Mouse (Mus musculus): ENCODE measurements around the gene Vhl. TPM values are rescaled to one million over a fixed set of nuclear protein-coding genes. Genes with fewer than 3 reads are reported as not detected.

Vhl gene
- polyA plus RNA-seq, 1 experiment: 13.6 TPM

DNA sequence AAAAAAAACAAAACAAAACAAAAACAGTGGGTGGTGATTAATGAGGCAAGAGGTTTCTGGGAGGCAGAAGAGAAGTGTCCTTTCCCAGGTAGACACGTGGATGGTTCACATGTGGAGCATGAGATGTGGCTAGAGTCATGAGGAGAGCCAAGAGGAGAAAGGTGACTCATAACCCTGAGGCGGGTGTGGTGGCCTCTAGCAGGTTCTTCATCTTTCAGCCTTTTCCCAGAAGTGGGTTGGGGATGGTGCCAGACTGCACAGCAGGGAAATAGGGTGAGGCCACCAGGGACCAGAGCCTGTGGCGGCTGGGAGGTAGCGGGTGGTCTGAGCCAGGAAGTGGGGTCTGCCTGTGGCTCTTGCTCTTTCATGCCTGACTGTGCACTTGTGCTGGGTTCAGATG lies 51.5 kb downstream of the Vhl start:
- peak; percentile 53 for TF ChIP-seq MAX (IDR thresholded peaks at IDR 0.05)
- TF ChIP-seq USF1 (IDR thresholded peaks at IDR 0.05; ENCODE audit: low read depth): no peak
- H3K27me3 ChIP-seq (ENCODE audit: control insufficient read depth, insufficient read depth, insufficient read length): no peaks in the 10 kb centered on the region
- H3K79me3 ChIP-seq (ENCODE audit: low read depth): no peaks in the 10 kb centered on the region
- H3K36me3 ChIP-seq (ENCODE audit: control insufficient read depth, insufficient read depth): no peaks in the 10 kb centered on the region
- H3K79me2 ChIP-seq (ENCODE audit: control insufficient read depth, insufficient read depth): no peaks in the 10 kb centered on the region
- H3K4me3 ChIP-seq (ENCODE audit: insufficient read depth, poor library complexity, severe bottlenecking): no peak overlapping the region
- H3ac ChIP-seq (ENCODE audit: control insufficient read depth, insufficient read length, low read depth): no peak overlapping the region

DNA sequence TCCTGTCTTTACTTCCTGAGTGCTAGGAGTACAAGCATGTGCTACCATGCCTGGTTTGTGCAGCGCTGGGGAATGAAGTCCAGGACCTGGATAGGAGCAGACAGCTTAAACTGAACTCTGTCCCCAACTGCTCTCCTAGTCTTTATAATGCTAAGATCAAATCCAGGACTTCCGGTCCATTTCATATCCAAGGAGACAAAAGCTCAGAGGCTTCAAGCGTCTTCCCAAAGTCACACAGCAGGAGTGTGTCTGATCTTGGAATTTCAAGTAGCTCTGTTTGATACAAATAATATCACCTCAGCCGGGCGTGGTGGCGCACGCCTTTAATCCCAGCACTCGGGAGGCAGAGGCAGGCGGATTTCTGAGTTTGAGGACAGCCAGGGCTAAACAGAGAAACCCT lies 52.2 kb downstream of the Vhl start:
- Histone ChIP-seq H3K79me3 (ENCODE audit: low read depth) (no peaks in the 10 kb centered on the region), H3K4me3 (ENCODE audit: insufficient read depth, poor library complexity, severe bottlenecking) (no peak overlapping the region), H3K79me2 (ENCODE audit: control insufficient read depth, insufficient read depth) (no peaks in the 10 kb centered on the region), H3ac (ENCODE audit: control insufficient read depth, insufficient read length, low read depth) (no peak overlapping the region), H3K27me3 (ENCODE audit: control insufficient read depth, insufficient read depth, insufficient read length) (no peaks in the 10 kb centered on the region), H3K36me3 (ENCODE audit: control insufficient read depth, insufficient read depth) (no peaks in the 10 kb centered on the region)
- TF ChIP-seq MYOD1 (IDR thresholded peaks at IDR 0.05; ENCODE audit: control insufficient read depth, insufficient read length, low read depth) (no peak), USF1 (IDR thresholded peaks at IDR 0.05; ENCODE audit: low read depth) (no peak), CTCF (IDR thresholded peaks at IDR 0.05; ENCODE audit: control insufficient read depth, insufficient read depth, insufficient read length) (no peak), CEBPB (IDR thresholded peaks at IDR 0.05; ENCODE audit: low read depth) (no peak), MAX (IDR thresholded peaks at IDR 0.05) (no peak), MYOG (IDR thresholded peaks at IDR 0.05; ENCODE audit: control insufficient read depth, extremely low read depth, insufficient read length) (no peak), FOSL1 (IDR thresholded peaks at IDR 0.05; ENCODE audit: insufficient read depth, low read length, poor library complexity, severe bottlenecking) (no peak)

DNA sequence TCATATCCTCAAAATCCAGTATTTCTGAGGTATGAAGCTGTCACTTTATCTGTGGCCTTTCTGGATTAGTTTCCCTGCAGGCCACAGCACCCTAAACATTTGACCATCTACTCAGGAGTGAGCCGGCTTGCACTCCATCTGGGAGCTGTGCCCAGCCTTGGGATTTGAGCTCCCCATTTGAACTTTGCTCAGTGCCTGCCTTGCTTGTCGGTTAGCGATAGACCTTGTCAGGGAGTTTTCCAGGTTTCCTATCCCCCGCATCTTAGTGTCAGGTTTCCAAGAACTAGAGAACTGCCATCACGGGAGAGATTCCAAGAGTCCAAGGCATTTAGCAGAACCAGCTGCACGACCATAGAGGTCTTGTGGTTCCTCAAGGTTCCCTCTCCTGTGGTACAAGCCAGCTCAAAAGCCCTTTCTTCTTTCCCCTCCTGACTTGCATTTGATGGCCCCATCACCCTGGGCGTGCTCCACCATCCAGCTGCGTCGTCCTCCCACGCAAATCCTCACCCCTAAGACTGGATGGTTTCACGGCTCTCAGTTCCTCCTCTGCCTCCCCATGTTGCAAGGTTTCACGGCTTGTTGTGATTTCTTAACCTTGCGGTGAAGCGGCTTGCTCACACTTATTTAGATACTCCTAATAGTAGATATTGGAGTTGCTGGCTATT lies 53.4 kb downstream of the Vhl start:
- no peaks in the 10 kb centered on the region for H3K27me3 ChIP-seq (ENCODE audit: control insufficient read depth, insufficient read depth, insufficient read length)
- no peaks in the 10 kb centered on the region for H3K36me3 ChIP-seq (ENCODE audit: control insufficient read depth, insufficient read depth)
- no peak for TF ChIP-seq CEBPB (IDR thresholded peaks at IDR 0.05; ENCODE audit: low read depth)
- H3ac ChIP-seq (ENCODE audit: control insufficient read depth, insufficient read length, low read depth): no peak overlapping the region
- no peaks in the 10 kb centered on the region for H3K79me2 ChIP-seq (ENCODE audit: control insufficient read depth, insufficient read depth)
- no peak overlapping the region for H3K4me3 ChIP-seq (ENCODE audit: insufficient read depth, poor library complexity, severe bottlenecking)
- H3K79me3 ChIP-seq (ENCODE audit: low read depth): no peaks in the 10 kb centered on the region

DNA sequence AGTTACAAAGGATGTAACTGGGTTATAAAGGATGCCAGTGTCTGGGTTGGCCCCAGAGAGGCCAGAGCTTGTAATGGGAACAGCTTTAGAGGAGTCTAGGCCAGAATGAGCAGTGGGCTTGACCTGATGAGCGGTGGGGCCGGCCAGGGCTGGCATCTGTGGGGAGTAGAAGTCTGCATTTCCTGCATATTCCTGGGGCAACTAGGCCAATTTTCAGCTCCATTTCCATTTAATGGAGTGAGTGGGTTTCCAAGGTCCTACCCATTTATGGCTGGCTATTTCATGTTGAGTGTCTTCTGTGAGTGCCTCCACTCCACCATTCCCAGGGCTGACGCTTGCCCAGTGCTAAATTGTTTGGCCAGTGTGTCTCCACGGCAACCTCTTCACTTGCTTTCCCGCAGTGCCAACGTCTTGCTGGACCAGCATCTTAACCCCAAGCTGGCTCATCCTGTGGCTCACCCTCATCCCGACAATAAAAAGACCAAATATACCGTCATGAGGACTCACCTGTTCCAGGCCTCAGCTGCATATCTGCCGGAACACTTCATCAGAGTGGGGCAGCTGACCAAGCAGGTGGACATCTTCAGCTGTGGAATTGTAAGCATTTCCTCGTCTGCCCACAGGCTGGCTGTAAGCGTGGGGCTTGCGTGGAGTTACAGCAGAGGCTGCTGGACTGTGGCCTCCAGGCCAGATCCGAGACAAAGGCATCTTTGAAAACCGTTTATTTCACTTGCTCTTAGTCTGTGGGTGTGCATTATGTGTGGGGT lies 54.7 kb downstream of the Vhl start:
- TF ChIP-seq FOSL1 (IDR thresholded peaks at IDR 0.05; ENCODE audit: insufficient read depth, low read length, poor library complexity, severe bottlenecking) (no peak), CEBPB (IDR thresholded peaks at IDR 0.05; ENCODE audit: low read depth) (no peak)
- Histone ChIP-seq H3K79me3 (ENCODE audit: low read depth) (no peaks in the 10 kb centered on the region), H3K36me3 (ENCODE audit: control insufficient read depth, insufficient read depth) (no peaks in the 10 kb centered on the region), H3K4me3 (ENCODE audit: insufficient read depth, poor library complexity, severe bottlenecking) (no peak overlapping the region), H3K79me2 (ENCODE audit: control insufficient read depth, insufficient read depth) (no peaks in the 10 kb centered on the region), H3K27me3 (ENCODE audit: control insufficient read depth, insufficient read depth, insufficient read length) (no peaks in the 10 kb centered on the region), H3ac (ENCODE audit: control insufficient read depth, insufficient read length, low read depth) (no peak overlapping the region)

DNA sequence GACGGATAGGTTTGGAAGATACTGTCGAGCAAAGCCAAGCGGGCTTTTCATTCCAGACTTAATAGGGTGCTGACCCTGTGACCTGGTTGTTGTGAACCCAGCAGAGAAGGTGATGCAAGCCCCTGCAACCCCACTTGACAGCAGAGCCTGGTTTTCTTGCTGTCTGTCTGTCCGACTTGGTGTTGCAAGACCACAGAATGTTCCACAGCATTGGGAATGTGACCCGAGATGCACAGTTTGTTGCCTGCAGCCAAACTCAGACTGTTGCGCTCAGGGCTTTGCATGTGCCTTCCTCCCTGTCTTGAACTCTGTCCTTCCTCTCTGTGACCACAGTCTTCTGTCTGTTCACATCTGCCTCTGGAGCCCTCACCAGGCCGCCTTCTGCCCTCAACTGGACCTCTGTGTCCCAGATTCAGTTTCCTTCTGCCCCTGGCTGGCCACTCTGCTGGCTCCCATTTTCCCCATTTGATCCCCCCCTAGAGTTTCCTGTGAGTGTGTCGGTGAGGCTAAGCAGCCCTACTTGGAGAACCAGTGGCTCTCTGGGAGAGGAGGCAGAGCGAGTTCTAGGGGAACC lies 56.3 kb downstream of the Vhl start:
- Histone ChIP-seq H3K27me3 (ENCODE audit: control insufficient read depth, insufficient read depth, insufficient read length) (no peaks in the 10 kb centered on the region), H3ac (ENCODE audit: control insufficient read depth, insufficient read length, low read depth) (no peak overlapping the region), H3K79me2 (ENCODE audit: control insufficient read depth, insufficient read depth) (no peaks in the 10 kb centered on the region), H3K4me3 (ENCODE audit: insufficient read depth, poor library complexity, severe bottlenecking) (no peak overlapping the region), H3K36me3 (ENCODE audit: control insufficient read depth, insufficient read depth) (no peaks in the 10 kb centered on the region), H3K79me3 (ENCODE audit: low read depth) (no peaks in the 10 kb centered on the region)
- TF ChIP-seq CTCF (IDR thresholded peaks at IDR 0.05; ENCODE audit: control insufficient read depth, insufficient read depth, insufficient read length) (no peak), CEBPB (IDR thresholded peaks at IDR 0.05; ENCODE audit: low read depth) (no peak), MAX (IDR thresholded peaks at IDR 0.05) (no peak), FOSL1 (IDR thresholded peaks at IDR 0.05; ENCODE audit: insufficient read depth, low read length, poor library complexity, severe bottlenecking) (no peak), MYOG (IDR thresholded peaks at IDR 0.05; ENCODE audit: control insufficient read depth, extremely low read depth, insufficient read length) (no peak), USF1 (IDR thresholded peaks at IDR 0.05; ENCODE audit: low read depth) (no peak), MYOD1 (IDR thresholded peaks at IDR 0.05; ENCODE audit: control insufficient read depth, insufficient read length, low read depth) (no peak)

Other genes starting within 250 kb of the Vhl start
- 31.7 TPM for gene Tada3, start 246.1 kb upstream of the Vhl start, polyA plus RNA-seq (2012; fragmentation: generic; extraction: Trizol)
- 364 TPM for gene Arpc4, start 245.8 kb upstream of the Vhl start, polyA plus RNA-seq (2012; fragmentation: generic; extraction: Trizol)
- 1.6 TPM for gene Ttll3, start 234.7 kb upstream of the Vhl start, polyA plus RNA-seq (2012; fragmentation: generic; extraction: Trizol)
- gene Rpusd3, start 204.6 kb upstream of the Vhl start, polyA plus RNA-seq (2012; fragmentation: generic; extraction: Trizol): 8.8 TPM
- gene Cidec, start 188.2 kb upstream of the Vhl start, polyA plus RNA-seq (2012; fragmentation: generic; extraction: Trizol): not detected
- 76.4 TPM for gene Jagn1, start 181.4 kb upstream of the Vhl start, polyA plus RNA-seq (2012; fragmentation: generic; extraction: Trizol)
- not detected for gene Il17re, start 165.5 kb upstream of the Vhl start, polyA plus RNA-seq (2012; fragmentation: generic; extraction: Trizol)
- 36.2 TPM for gene Il17rc, start 152.5 kb upstream of the Vhl start, polyA plus RNA-seq (2012; fragmentation: generic; extraction: Trizol)
- 16.4 TPM for gene Creld1, start 140.7 kb upstream of the Vhl start, polyA plus RNA-seq (2012; fragmentation: generic; extraction: Trizol)
- gene Prrt3, start 122.0 kb upstream of the Vhl start, polyA plus RNA-seq (2012; fragmentation: generic; extraction: Trizol): 0.04 TPM
- gene Emc3, start 92.3 kb upstream of the Vhl start, polyA plus RNA-seq (2012; fragmentation: generic; extraction: Trizol): 68.3 TPM
- 4.8 TPM for gene Fancd2, start 92.3 kb upstream of the Vhl start, polyA plus RNA-seq (2012; fragmentation: generic; extraction: Trizol)
- 0.07 TPM for gene Fancd2os, start 23.2 kb upstream of the Vhl start, polyA plus RNA-seq (2012; fragmentation: generic; extraction: Trizol)
- gene Brk1, start 19.2 kb upstream of the Vhl start, polyA plus RNA-seq (2012; fragmentation: generic; extraction: Trizol): 200 TPM
- gene Irak2, start 14.5 kb downstream of the Vhl start, polyA plus RNA-seq (2012; fragmentation: generic; extraction: Trizol): 45.9 TPM
- 41.0 TPM for gene Tatdn2, start 73.1 kb downstream of the Vhl start, polyA plus RNA-seq (2012; fragmentation: generic; extraction: Trizol)
- gene Ghrl, start 95.9 kb downstream of the Vhl start, polyA plus RNA-seq (2012; fragmentation: generic; extraction: Trizol): 0.33 TPM
- gene Sec13, start 116.8 kb downstream of the Vhl start, polyA plus RNA-seq (2012; fragmentation: generic; extraction: Trizol): 271 TPM